Mouse (Mus musculus) testis, adult 2 months (tissue): ENCODE results near the gene Gm45234. TPM values are rescaled to one million over a fixed set of nuclear protein-coding genes. Genes with fewer than 3 reads are reported as not detected.
A peak's percentile ranks its signal among the peaks of the same experiment; 100 is the strongest.

ENCODE experiments used
- H3K27ac ChIP-seq: fragments of 200-500 bp; 2 replicates; pipeline ENCODE4 v1.5.1; 2012; ENCODE audit warnings: low read depth, low read length; ENCODE audit not compliant: control insufficient read depth, insufficient read depth
- H3K27me3 ChIP-seq: fragments of 200-500 bp; 2 replicates; pipeline ENCODE4 v1.6.1; 2012; ENCODE audit warnings: mild to moderate bottlenecking, low read length, moderate library complexity; ENCODE audit not compliant: control insufficient read depth, insufficient read depth
- H3K36me3 ChIP-seq: fragments of 200-500 bp; 2 replicates; pipeline ENCODE4 v1.6.1; 2012; ENCODE audit warnings: mild to moderate bottlenecking, low read length; ENCODE audit not compliant: control insufficient read depth, insufficient read depth
- H3K4me1 ChIP-seq: fragments of 200-500 bp; 2 replicates; pipeline ENCODE4 v1.6.1; 2012; ENCODE audit warnings: low read length; ENCODE audit not compliant: control insufficient read depth, insufficient read depth
- H3K4me3 ChIP-seq: fragments of 200-500 bp; 2 replicates; pipeline ENCODE4 v1.5.1; 2012; ENCODE audit warnings: low read depth, mild to moderate bottlenecking, low read length, moderate library complexity, mixed read lengths; ENCODE audit not compliant: control insufficient read depth
- CTCF ChIP-seq: fragments of 200-500 bp; IDR thresholded peaks from 2 replicates; pipeline ENCODE4 v1.5.1; 2012; ENCODE audit warnings: low read depth, mild to moderate bottlenecking, inconsistent platforms, low read length, moderate library complexity; ENCODE audit not compliant: control insufficient read depth, insufficient read depth, insufficient replicate concordance
- POLR2A ChIP-seq: fragments of 200-500 bp; IDR thresholded peaks from 2 replicates; pipeline ENCODE4 v1.6.1; 2012; ENCODE audit warnings: low read depth, mild to moderate bottlenecking, inconsistent platforms, low read length, moderate library complexity; ENCODE audit not compliant: control insufficient read depth
- polyA plus RNA-seq: library from polyadenylated mRNA; depleted of rRNA; stranded (reverse); fragments of >200 nt; gene quantifications from 2 replicates; pipeline ENCODE4 v1.2.3, GENCODE M21; 2012

The Gm45234 gene
- polyA plus RNA-seq, 1 experiment: 0.05 TPM

- Histone ChIP-seq H3K27me3 (no peaks in the 10 kb centered on the region), H3K4me3 (no peak overlapping the region), H3K4me1 (no peaks in the 10 kb centered on the region), H3K36me3 (no peaks in the 10 kb centered on the region), H3K27ac (no peak overlapping the region)
- TF ChIP-seq CTCF: no peak
- no peak for TF ChIP-seq POLR2A
These were observed 34.3 kb upstream of the Gm45234 start for GRCm38 (mm10) chr6:124790121-124790520.

- no peak overlapping the region for H3K4me3 ChIP-seq
- H3K27ac ChIP-seq: no peak overlapping the region
- TF ChIP-seq POLR2A: no peak
These were observed 33.7 kb upstream of the Gm45234 start for GRCm38 (mm10) chr6:124789519-124789918.

GRCm38 (mm10) chr6:124787722-124788121, 31.9 kb upstream of the Gm45234 start:
- H3K36me3 ChIP-seq: no peaks in the 10 kb centered on the region
- no peak overlapping the region for H3K4me3 ChIP-seq
- TF ChIP-seq POLR2A (no peak), CTCF (no peak)
- no peak overlapping the region for H3K27ac ChIP-seq
- H3K27me3 ChIP-seq: no peaks in the 10 kb centered on the region
- H3K4me1 ChIP-seq: no peaks in the 10 kb centered on the region

More at GRCm38 (mm10) chr6:124789519-124789918, 33.7 kb upstream of the Gm45234 start:
- Histone ChIP-seq H3K4me1 (no peaks in the 10 kb centered on the region), H3K36me3 (no peaks in the 10 kb centered on the region), H3K27me3 (no peaks in the 10 kb centered on the region)

- TF ChIP-seq CTCF (no peak), POLR2A (no peak)
- Histone ChIP-seq H3K36me3 (no peaks in the 10 kb centered on the region), H3K27ac (no peak overlapping the region), H3K4me3 (no peak overlapping the region), H3K27me3 (no peaks in the 10 kb centered on the region), H3K4me1 (peaks cover 3% of the 10 kb centered on the region; the same call in 1 of the 2 replicates)
These were observed 31.1 kb upstream of the Gm45234 start for GRCm38 (mm10) chr6:124786756-124787420.

- Histone ChIP-seq H3K27ac (no peak overlapping the region), H3K4me1 (peaks cover 20% of the 10 kb centered on the region), H3K27me3 (no peaks in the 10 kb centered on the region), H3K4me3 (no peak overlapping the region), H3K36me3 (no peaks in the 10 kb centered on the region)
- no peak for TF ChIP-seq CTCF
- no peak for TF ChIP-seq POLR2A
These were observed 26.6 kb upstream of the Gm45234 start for GRCm38 (mm10) chr6:124782436-124782835.

GRCm38 (mm10) chr6:124780917-124781316, 25.1 kb upstream of the Gm45234 start:
- Histone ChIP-seq H3K4me3 (no peak overlapping the region; the same call in 1 of the 2 replicates), H3K36me3 (no peaks in the 10 kb centered on the region; the same call in 1 of the 2 replicates), H3K27ac (no peak overlapping the region), H3K4me1 (peaks cover 20% of the 10 kb centered on the region), H3K27me3 (no peaks in the 10 kb centered on the region)
- TF ChIP-seq POLR2A (no peak), CTCF (no peak)

GRCm38 (mm10) chr6:124779984-124780416, 24.2 kb upstream of the Gm45234 start:
- Histone ChIP-seq H3K36me3 (no peaks in the 10 kb centered on the region; the same call in 1 of the 2 replicates), H3K4me3 (peak overlapping the region; percentile 89)

More at GRCm38 (mm10) chr6:124779984-124780416, 24.2 kb upstream of the Gm45234 start:
- Histone ChIP-seq H3K27ac (peak overlapping the region; percentile 87), H3K27me3 (no peaks in the 10 kb centered on the region), H3K4me1 (peaks cover 20% of the 10 kb centered on the region)
- TF ChIP-seq POLR2A (no peak), CTCF (no peak)
